16 mouse cellular contexts compared by ENCODE assay signal in genomic region chr13:96351264-96351663, GRCm38 (mm10). TPM values are rescaled to one million over a fixed set of nuclear protein-coding genes. Genes with fewer than 3 reads are reported as not detected.
DNase-seq lines count a peak whose midpoint lies in the region; ATAC-seq and TF ChIP-seq lines count a peak whose summit lies in the region.
"Had no signal": no experiment of that assay in that cellular context is flagged by ENCODE, and none has a peak within 500 bp of the region (broad histone marks: within the 10 kb centered on the region; RNA-seq: fewer than 3 reads in every experiment).

No protein-coding gene starts in this region.

- TF ChIP-seq CTCF in midbrain, postnatal 0 days (IDR thresholded peaks at IDR 0.05): no peak

- 56% methylated on average over 12 of the region's 12 CpGs for WGBS in hindbrain, embryonic 13.5 days
- WGBS in hindbrain, embryonic 10.5 days: 69% methylated on average over 12 of the region's 12 CpGs
- 61% methylated on average over 12 of the region's 12 CpGs for WGBS in midbrain, postnatal 0 days

- peak overlapping the region; percentile 35; the same call in 1 of the 2 replicates for H3K9ac ChIP-seq in hindbrain, embryonic 13.5 days
- H3K9ac ChIP-seq in midbrain, postnatal 0 days (replicated peaks; ENCODE audit: low read length, poor library complexity, severe bottlenecking): peak overlapping the region; percentile 36; the same call in 1 of the 2 replicates
- H3K9ac ChIP-seq: heart, embryonic 13.5 days; midbrain, embryonic 12.5 days had no signal

- H3K4me1 ChIP-seq in hindbrain, embryonic 13.5 days (replicated peaks): no peaks in the 10 kb centered on the region
- H3K4me1 ChIP-seq in hindbrain, embryonic 10.5 days (replicated peaks): peaks cover 5% of the 10 kb centered on the region; the same call in 1 of the 2 replicates
- H3K4me1 ChIP-seq in midbrain, postnatal 0 days (ENCODE audit: insufficient read depth, low read length): 0 out of 2 replicates have a peak, but pooled peaks cover 4% of the 10 kb centered on the region
- H3K4me1 ChIP-seq: heart, embryonic 13.5 days; midbrain, embryonic 12.5 days had no signal

- no peaks in the 10 kb centered on the region for H3K36me3 ChIP-seq in hindbrain, embryonic 13.5 days
- no peaks in the 10 kb centered on the region for H3K36me3 ChIP-seq in hindbrain, embryonic 10.5 days
- no peaks in the 10 kb centered on the region for H3K36me3 ChIP-seq in midbrain, postnatal 0 days (ENCODE audit: insufficient read depth, low read length)
- H3K36me3 ChIP-seq: embryonic facial prominence, embryonic 10.5 days; heart, embryonic 13.5 days; midbrain, embryonic 12.5 days had no signal

- H3K27me3 ChIP-seq in hindbrain, embryonic 13.5 days: no peaks in the 10 kb centered on the region
- no peaks in the 10 kb centered on the region for H3K27me3 ChIP-seq in hindbrain, embryonic 10.5 days (ENCODE audit: insufficient read depth, poor library complexity, severe bottlenecking)
- H3K27me3 ChIP-seq in midbrain, postnatal 0 days (ENCODE audit: insufficient read depth, low read length): no peaks in the 10 kb centered on the region
- H3K27me3 ChIP-seq: heart, embryonic 13.5 days; midbrain, embryonic 12.5 days had no signal

- H3K9me3 ChIP-seq in hindbrain, embryonic 13.5 days: no peaks in the 10 kb centered on the region
- H3K9me3 ChIP-seq in hindbrain, embryonic 10.5 days: no peaks in the 10 kb centered on the region
- no peaks in the 10 kb centered on the region for H3K9me3 ChIP-seq in midbrain, postnatal 0 days (ENCODE audit: low read length)
- H3K9me3 ChIP-seq: embryonic facial prominence, embryonic 10.5 days; heart, embryonic 13.5 days; midbrain, embryonic 12.5 days had no signal

- peak overlapping the region; percentile 84 for H3K27ac ChIP-seq in hindbrain, embryonic 13.5 days
- H3K27ac ChIP-seq in hindbrain, embryonic 10.5 days: no peak overlapping the region
- peak overlapping the region; percentile 70 for H3K27ac ChIP-seq in midbrain, postnatal 0 days (ENCODE audit: low read depth, low read length)
- H3K27ac ChIP-seq: embryonic facial prominence, embryonic 10.5 days; gastrocnemius, adult 2 months; heart, embryonic 13.5 days; midbrain, embryonic 12.5 days had no signal

- intact Hi-C loops in left cerebral cortex, postnatal 36 days (cut with DNase I): no loop called here

- peak overlapping the region; percentile 11; the same call in 1 of the 2 replicates for H3K4me2 ChIP-seq in hindbrain, embryonic 13.5 days
- no peak overlapping the region; the same call in 1 of the 2 replicates for H3K4me2 ChIP-seq in midbrain, postnatal 0 days (ENCODE audit: low read depth, low read length, poor library complexity, severe bottlenecking)
- H3K4me2 ChIP-seq: heart, embryonic 13.5 days; midbrain, embryonic 12.5 days had no signal

- 0 out of 2 replicates have a peak overlapping the region, but pooled peaks have one; percentile 3 for H3K4me3 ChIP-seq in hindbrain, embryonic 13.5 days
- H3K4me3 ChIP-seq in hindbrain, embryonic 10.5 days: no peak overlapping the region
- no peak overlapping the region for H3K4me3 ChIP-seq in midbrain, postnatal 0 days (ENCODE audit: low read depth, low read length)
- H3K4me3 ChIP-seq: embryonic facial prominence, embryonic 10.5 days; gastrocnemius, adult 2 months; heart, embryonic 13.5 days; midbrain, embryonic 12.5 days had no signal

- ATAC-seq in hindbrain, embryonic 13.5 days (ENCODE audit: low FRiP score): no peak
- peak; percentile 47; the same call in 1 of the 2 replicates for ATAC-seq in midbrain, postnatal 0 days (ENCODE audit: low FRiP score)
- ATAC-seq: inflammation-experienced regulatory T-cells, adult 6 months had no signal

- no peak for DNase-seq in hindbrain, embryonic 10.5 days (ENCODE audit: low spot score)
- DNase-seq in 3T3-L1 (ENCODE audit: low read depth, low spot score) (peak; percentile 51), NIH3T3 (ENCODE audit: low read depth) (peak; percentile 45)
- DNase-seq in midbrain, postnatal 0 days (ENCODE audit: low spot score): peak; percentile 39
- no peak for DNase-seq in left cerebral cortex, postnatal 36 days (ENCODE audit: low spot score in 2 of 2)
- no peak for DNase-seq in lung, adult 18-20 months
- DNase-seq: cerebellum, adult 9-11 months; gastrocnemius, adult 2 months; kidney, postnatal 25 days; liver; thymus, postnatal 36 days had no signal

RNA-seq across cellular contexts. Expression of gene Poc5, which starts 36.8 kb away (rescaled TPM):
- 22.8 and 24.2 TPM in 2 replicates for polyA plus RNA-seq in hindbrain, embryonic 13.5 days (2015; fragmentation: Nextera tagmentation; extraction: Ambion mirVana)
- polyA plus RNA-seq in hindbrain, embryonic 10.5 days (2016; fragmentation: Nextera tagmentation; extraction: Ambion mirVana): 17.3 and 18.8 TPM in 2 replicates
- 24.0 and 27.7 TPM in 2 replicates for total RNA-seq in midbrain, postnatal 0 days (2014; rRNA removed)
- polyA plus RNA-seq in midbrain, postnatal 0 days (2015; fragmentation: Nextera tagmentation; extraction: Ambion mirVana): 15.7 and 16.3 TPM in 2 replicates
- 10 to 100 TPM; 30.4 to 36.2 TPM for total RNA-seq in left cerebral cortex, postnatal 36 days (2021)

Comparison
In these comparisons a context has a peak if more than half of its experiments do, and no peak if none do; other contexts are left out.
1. DNase-seq: peak in 3T3-L1 (single experiment), NIH3T3 (single experiment) and midbrain, postnatal 0 days (single experiment); none in hindbrain, embryonic 10.5 days (single experiment), left cerebral cortex, postnatal 36 days (0 of 2) and lung, adult 18-20 months (0 of 2).